Mouse (Mus musculus) liver, embryonic 16.5 days (tissue): ENCODE measurements around the gene Gltpd2. TPM values are rescaled to one million over a fixed set of nuclear protein-coding genes. Genes with fewer than 3 reads are reported as not detected.
"Not testable (repeated sequence)": the region's sequence is repeated elsewhere in the genome, so short reads cannot be mapped to it uniquely, and the experiment has no call there.

Source experiments
- ATAC-seq: fragments of 200-750 bp; cut with Nextera tagmentation; 2 replicates; pipeline ENCODE4 v1.8.0; 2017; ENCODE audit warnings: low read depth, mild to moderate bottlenecking, moderate number of reproducible peaks, moderate library complexity
- H3K27ac ChIP-seq: fragments of 300-500 bp; sonication (generic); 2 replicates; pipeline ENCODE4 v1.5.1; 2014; ENCODE audit warnings: mild to moderate bottlenecking, low read length
- H3K27me3 ChIP-seq: fragments of 300-500 bp; sonication (generic); 2 replicates; pipeline ENCODE4 v1.6.1; 2014; ENCODE audit warnings: low read depth, low read length, mixed read lengths; ENCODE audit not compliant: control insufficient read depth, insufficient read depth
- H3K36me3 ChIP-seq: fragments of 300-500 bp; sonication (generic); 2 replicates; pipeline ENCODE4 v1.6.1; 2014; ENCODE audit warnings: mild to moderate bottlenecking; ENCODE audit not compliant: control insufficient read depth, insufficient read depth
- H3K4me1 ChIP-seq: fragments of 300-500 bp; sonication (generic); 2 replicates; pipeline ENCODE4 v1.6.1; 2014; ENCODE audit warnings: low read depth, low read length, mixed read lengths; ENCODE audit not compliant: control insufficient read depth
- H3K4me2 ChIP-seq: fragments of 300-500 bp; sonication (generic); 2 replicates; pipeline ENCODE4 v1.6.1; 2014; ENCODE audit warnings: low read depth, low read length, mixed read lengths
- H3K4me3 ChIP-seq: fragments of 300-500 bp; sonication (generic); 2 replicates; pipeline ENCODE4 v1.5.1; 2014; ENCODE audit warnings: low read depth, mild to moderate bottlenecking, low read length
- H3K9ac ChIP-seq: fragments of 300-500 bp; sonication (generic); 2 replicates; pipeline ENCODE4 v1.6.1; 2014; ENCODE audit warnings: low read depth, low read length
- H3K9me3 ChIP-seq: fragments of 300-500 bp; sonication (generic); replicated peaks from 2 replicates; pipeline ENCODE4 v1.6.1; 2016; ENCODE audit warnings: low read length; ENCODE audit not compliant: control insufficient read depth
- WGBS: fragments of 180-500 bp; shearing (Covaris S2); extraction: QIAGEN DNeasy Blood & Tissue Kit; methylation state at CpG from one replicate; pipeline ENCODE4 v1.1.7; 2014; ENCODE audit not compliant: insufficient replicate concordance; 5-methylcytosine and 5-hydroxymethylcytosine counted together
- polyA plus RNA-seq: library from polyadenylated mRNA; unstranded; fragments of >200 nt; fragmentation: Nextera tagmentation; extraction: Ambion mirVana; gene quantifications from 2 replicates; pipeline ENCODE4 v1.2.1, GENCODE M21; 2015

Gene Gltpd2
- polyA plus RNA-seq, 1 experiment from 2014 or later: 35.3 TPM

- ATAC-seq: no peak
- Histone ChIP-seq H3K27me3 (peaks cover 3% of the 10 kb centered on the region; the same call in 1 of the 2 replicates), H3K9ac (no peak overlapping the region), H3K9me3 (no peaks in the 10 kb centered on the region), H3K36me3 (no peaks in the 10 kb centered on the region), H3K27ac (no peak overlapping the region), H3K4me1 (peaks cover 2% of the 10 kb centered on the region; the same call in 1 of the 2 replicates), H3K4me2 (no peak overlapping the region), H3K4me3 (no peak overlapping the region)
- WGBS: 72% methylated on average over 7 of the region's 7 CpGs
Observed at GRCm38 (mm10) chr11:70511825-70512224, 7.2 kb upstream of the Gltpd2 start.

- no peaks in the 10 kb centered on the region for H3K9me3 ChIP-seq
- H3K4me1 ChIP-seq: peaks cover 2% of the 10 kb centered on the region
- 57% methylated on average over 7 of the region's 7 CpGs for WGBS
- H3K4me2 ChIP-seq: no peak overlapping the region
- no peak for ATAC-seq
- H3K27me3 ChIP-seq: peaks cover 3% of the 10 kb centered on the region; the same call in 1 of the 2 replicates
- no peaks in the 10 kb centered on the region for H3K36me3 ChIP-seq
- no peak overlapping the region for H3K27ac ChIP-seq
- H3K4me3 ChIP-seq: no peak overlapping the region
- H3K9ac ChIP-seq: no peak overlapping the region
Observed at GRCm38 (mm10) chr11:70512709-70513342, 6.2 kb upstream of the Gltpd2 start.

DNA sequence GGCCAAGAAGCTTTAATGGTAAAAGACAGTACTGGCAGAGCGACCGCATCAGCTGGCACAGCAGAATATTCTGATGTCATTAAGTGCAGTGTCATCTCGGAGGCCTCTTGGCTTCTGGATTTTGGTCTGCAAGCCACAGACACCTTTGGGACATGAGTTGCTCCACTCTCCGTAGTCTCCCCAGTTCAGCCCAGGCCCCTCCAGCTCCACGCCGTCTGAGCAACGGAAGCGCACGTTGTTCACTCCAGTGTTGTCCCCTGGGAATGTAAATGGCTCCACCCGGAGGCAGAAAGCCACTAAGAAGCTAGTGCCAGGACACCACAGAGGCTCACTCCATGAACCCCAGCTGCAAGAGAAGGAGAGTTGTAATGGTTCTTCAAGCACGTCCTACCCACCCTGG is 5.5 kb upstream of the Gltpd2 start:
- ATAC-seq: no peak
- peaks cover 8% of the 10 kb centered on the region for H3K4me1 ChIP-seq
- 59% methylated on average over 11 of the region's 11 CpGs for WGBS
- no peak overlapping the region for H3K9ac ChIP-seq
- H3K4me2 ChIP-seq: no peak overlapping the region
- no peak overlapping the region for H3K27ac ChIP-seq
- no peaks in the 10 kb centered on the region for H3K9me3 ChIP-seq
- no peaks in the 10 kb centered on the region for H3K36me3 ChIP-seq
- no peak overlapping the region for H3K4me3 ChIP-seq
- H3K27me3 ChIP-seq: peaks cover 3% of the 10 kb centered on the region; the same call in 1 of the 2 replicates

DNA sequence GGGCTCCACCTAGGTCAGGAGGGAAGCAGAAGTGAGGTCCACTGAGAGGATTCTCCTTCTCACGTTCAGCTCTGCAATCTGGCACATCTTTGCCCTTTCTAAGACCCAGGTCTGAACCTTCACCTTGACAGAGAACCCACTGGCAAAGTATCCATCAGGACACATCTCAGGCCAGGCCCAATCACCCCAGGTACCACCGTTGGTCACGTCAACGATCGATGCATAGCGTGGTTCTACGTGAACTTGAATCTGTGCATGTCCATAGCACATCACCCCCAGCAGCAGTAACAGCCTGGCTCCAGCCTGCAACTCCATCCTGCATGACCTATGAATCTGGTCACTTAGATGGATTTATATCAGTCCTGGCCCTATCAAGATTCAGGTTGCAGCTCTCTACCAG is 4.7 kb upstream of the Gltpd2 start, which contains the start of gene Vmo1:
Gene Vmo1 (minus strand): TSS at position 329 of the 400 bp plus-strand sequence.
- Histone ChIP-seq H3K27ac (no peak within 1 kb of the TSS), H3K36me3 (no peaks in the 10 kb centered on the region), H3K4me1 (peaks cover 13% of the 10 kb centered on the region), H3K27me3 (peaks cover 3% of the 10 kb centered on the region; the same call in 1 of the 2 replicates), H3K4me2 (no peak within 1 kb of the TSS), H3K9me3 (no peaks in the 10 kb centered on the region), H3K4me3 (no peak within 1 kb of the TSS), H3K9ac (no peak within 1 kb of the TSS)
- 81% methylated on average over 7 of the region's 7 CpGs for WGBS
- ATAC-seq: no peak

- no peak overlapping the region for H3K9ac ChIP-seq
- H3K4me3 ChIP-seq: no peak overlapping the region
- H3K27me3 ChIP-seq: peaks cover 7% of the 10 kb centered on the region
- H3K27ac ChIP-seq: no peak overlapping the region
- 15% methylated on average over 2 of the region's 2 CpGs for WGBS
- ATAC-seq: no peak
- H3K4me2 ChIP-seq: no peak overlapping the region
- H3K4me1 ChIP-seq: peaks cover 11% of the 10 kb centered on the region
- no peaks in the 10 kb centered on the region for H3K36me3 ChIP-seq
- no peaks in the 10 kb centered on the region for H3K9me3 ChIP-seq
Observed at GRCm38 (mm10) chr11:70516352-70516751, 2.6 kb upstream of the Gltpd2 start.

GRCm38 (mm10) chr11:70518436-70518835 is 560 bp upstream of the Gltpd2 start:
- Histone ChIP-seq H3K27me3 (peaks cover 7% of the 10 kb centered on the region), H3K4me2 (no peak overlapping the region), H3K9me3 (no peaks in the 10 kb centered on the region), H3K4me1 (peaks cover 11% of the 10 kb centered on the region), H3K9ac (no peak overlapping the region), H3K36me3 (no peaks in the 10 kb centered on the region), H3K4me3 (no peak overlapping the region), H3K27ac (peak overlapping the region; percentile 38)
- 29% methylated on average over 1 of the region's 1 CpGs for WGBS
- ATAC-seq: no peak

GRCm38 (mm10) chr11:70520178-70520769 is 1.3 kb downstream of the Gltpd2 start:
- H3K9me3 ChIP-seq: no peaks in the 10 kb centered on the region
- peak overlapping the region; percentile 52 for H3K9ac ChIP-seq
- peak overlapping the region; percentile 55 for H3K27ac ChIP-seq
- peak overlapping the region; percentile 57 for H3K4me2 ChIP-seq
- peaks cover 7% of the 10 kb centered on the region for H3K27me3 ChIP-seq
- H3K4me3 ChIP-seq: peak overlapping the region; percentile 47
- peaks cover 14% of the 10 kb centered on the region for H3K4me1 ChIP-seq
- ATAC-seq: no peak
- no peaks in the 10 kb centered on the region for H3K36me3 ChIP-seq
- 33% methylated on average over 39 of the region's 41 CpGs for WGBS

DNA sequence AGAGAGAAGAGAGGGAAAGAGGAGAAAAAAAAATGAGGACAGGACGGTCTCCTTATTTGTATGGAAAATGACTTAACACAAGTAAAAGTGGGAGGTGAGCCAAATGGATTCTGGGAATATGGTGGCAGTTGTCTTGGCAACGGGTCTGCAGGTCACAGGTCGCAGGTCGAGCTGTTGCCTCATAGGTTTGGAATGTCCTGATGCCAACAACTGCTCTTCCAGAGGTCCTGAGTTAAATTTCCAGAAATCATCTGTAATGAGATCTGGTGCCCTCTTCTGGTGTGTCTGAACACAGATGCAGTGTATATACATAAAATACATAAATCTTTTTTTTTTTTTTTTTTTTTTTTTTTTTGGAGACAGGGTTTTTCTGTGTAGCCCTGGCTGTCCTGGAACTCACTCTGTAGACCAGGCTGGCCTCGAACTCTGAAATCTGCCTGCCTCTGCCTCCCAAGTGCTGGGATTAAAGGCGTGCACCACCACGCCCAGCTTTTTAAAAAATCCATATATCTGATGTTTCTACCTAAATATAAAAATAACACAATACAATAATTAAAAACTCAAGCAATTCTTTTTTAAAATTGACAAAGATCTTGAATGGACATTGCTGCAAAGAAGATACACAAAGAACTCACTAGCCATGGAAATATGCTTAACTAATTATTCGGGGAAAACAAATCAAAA is 4.5 kb downstream of the Gltpd2 start:
- H3K27me3 ChIP-seq, ATAC-seq, H3K27ac ChIP-seq, H3K9ac ChIP-seq, H3K4me3 ChIP-seq, H3K4me2 ChIP-seq, H3K9me3 ChIP-seq: not testable (repeated sequence)
- H3K36me3 ChIP-seq: peaks cover 10% of the 10 kb centered on the region
- WGBS: 73% methylated on average over 8 of the region's 8 CpGs
- H3K4me1 ChIP-seq: peaks cover 14% of the 10 kb centered on the region

DNA sequence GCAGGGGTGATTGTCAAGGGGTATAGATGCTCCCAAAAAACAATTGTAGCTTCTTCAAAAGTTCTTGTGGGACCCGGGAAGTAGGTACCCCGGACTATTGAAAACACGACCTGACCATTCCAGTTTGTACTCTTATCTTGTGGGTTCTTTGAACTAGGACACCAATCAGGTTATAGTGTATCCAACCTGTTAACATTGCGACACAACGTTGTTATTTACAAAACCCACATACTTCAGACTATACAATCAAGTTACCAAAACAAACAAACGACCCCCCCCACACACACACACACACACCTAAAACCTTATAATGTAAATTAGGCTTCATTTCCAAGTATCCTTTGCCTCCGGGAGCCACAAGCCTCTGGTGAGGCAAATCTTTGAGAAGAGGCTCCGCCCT is 5.8 kb downstream of the Gltpd2 start:
- H3K36me3 ChIP-seq: peaks cover 10% of the 10 kb centered on the region
- peaks cover 9% of the 10 kb centered on the region for H3K4me1 ChIP-seq
- H3K27me3 ChIP-seq: peaks cover 7% of the 10 kb centered on the region
- no peaks in the 10 kb centered on the region for H3K9me3 ChIP-seq
- peak overlapping the region; percentile 41; the same call in 1 of the 2 replicates for H3K27ac ChIP-seq
- ATAC-seq: peak; percentile 57
- H3K4me3 ChIP-seq: peak overlapping the region; percentile 85
- H3K9ac ChIP-seq: peak overlapping the region; percentile 33; the same call in 1 of the 2 replicates
- peak overlapping the region; percentile 82 for H3K4me2 ChIP-seq
- 3% methylated on average over 8 of the region's 8 CpGs for WGBS
